In the genomic region with DNA sequence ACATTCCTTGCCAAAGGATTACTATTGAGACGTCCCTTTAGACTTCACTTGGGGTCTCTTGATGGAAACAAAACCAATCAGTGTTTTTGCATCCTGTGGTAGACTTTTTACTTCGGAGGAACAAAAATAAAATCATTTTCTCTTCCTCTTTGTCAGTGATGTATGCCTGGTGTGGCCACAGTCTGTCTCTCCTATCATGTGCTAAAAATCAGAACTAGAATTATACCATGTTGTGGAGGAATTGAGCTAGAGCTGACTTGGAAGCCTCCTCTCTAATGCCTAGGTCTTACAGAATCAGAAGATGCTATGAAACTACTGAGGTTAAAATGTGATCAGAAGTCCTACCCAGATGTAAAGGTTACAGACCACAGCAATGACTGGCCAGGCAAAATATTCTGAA, we compare ENCODE assay signal across 24 mouse cellular contexts. TPM values are rescaled to one million over a fixed set of nuclear protein-coding genes. Genes with fewer than 3 reads are reported as not detected.
DNase-seq lines count a peak whose midpoint lies in the region; ATAC-seq and TF ChIP-seq lines count a peak whose summit lies in the region.
"Had no signal": no experiment of that assay in that cellular context is flagged by ENCODE, and none has a peak within 500 bp of the region (broad histone marks: within the 10 kb centered on the region; RNA-seq: fewer than 3 reads in every experiment).

No protein-coding gene starts in this region.

- no peaks in the 10 kb centered on the region for H3K36me3 ChIP-seq in midbrain, embryonic 10.5 days
- H3K36me3 ChIP-seq in intestine, postnatal 0 days (ENCODE audit: control insufficient read depth, insufficient read depth), result no peaks in the 10 kb centered on the region
- H3K36me3 ChIP-seq: embryonic facial prominence, embryonic 12.5 days; embryonic facial prominence, embryonic 15.5 days; forebrain, embryonic 15.5 days; hindbrain, embryonic 10.5 days; hindbrain, embryonic 13.5 days had no signal

- no peaks in the 10 kb centered on the region for H3K4me1 ChIP-seq in midbrain, embryonic 10.5 days
- H3K4me1 ChIP-seq in intestine, postnatal 0 days (replicated peaks; ENCODE audit: control insufficient read depth, insufficient read depth, low read length), result no peaks in the 10 kb centered on the region
- H3K4me1 ChIP-seq: embryonic facial prominence, embryonic 12.5 days; embryonic facial prominence, embryonic 15.5 days; forebrain, embryonic 15.5 days; hindbrain, embryonic 10.5 days; hindbrain, embryonic 13.5 days had no signal

- DNase-seq in spleen, postnatal 36 days (ENCODE audit: low spot score in 2 of 2), result peak; percentile 15 to 30
- DNase-seq in spleen, postnatal 10 days (ENCODE audit: low spot score in 2 of 2), result no peak
- no peak for DNase-seq in midbrain, embryonic 10.5 days (ENCODE audit: low spot score)
- no peak for DNase-seq in lung, postnatal 36 days
- DNase-seq: adrenal gland, adult 8-10 months; adrenal gland, postnatal 36 days; cerebellum, adult 11 months; cerebellum, adult 2 months; cerebellum, adult 9-11 months; cerebellum, postnatal 25 days; gastrocnemius, postnatal 25 days; heart, adult 2 months; heart, postnatal 36 days had no signal

- ATAC-seq in granulocyte monocyte progenitor cell, adult 5-6 weeks (replicated peaks; ENCODE audit: poor library complexity, severe bottlenecking), result 0 out of 2 replicates have a peak, but pooled peaks have one; percentile 26
- peak; percentile 64; the same call in 1 of the 2 replicates for ATAC-seq in monocyte, adult 5-6 weeks (replicated peaks; ENCODE audit: insufficient number of reproducible peaks, low FRiP score, low TSS enrichment, poor library complexity, severe bottlenecking)
- ATAC-seq in intestine, postnatal 0 days, result no peak
- ATAC-seq: activated CD4-positive, CD25-positive, alpha-beta regulatory T cell, adult 4 months; forebrain, embryonic 15.5 days; hindbrain, embryonic 16.5 days had no signal

- H3K27ac ChIP-seq in midbrain, embryonic 10.5 days (replicated peaks), result no peak overlapping the region
- H3K27ac ChIP-seq in intestine, postnatal 0 days (ENCODE audit: low read depth, low read length), result no peak overlapping the region
- H3K27ac ChIP-seq: embryonic facial prominence, embryonic 12.5 days; embryonic facial prominence, embryonic 15.5 days; forebrain, embryonic 15.5 days; heart, adult 2 months; hindbrain, embryonic 10.5 days; hindbrain, embryonic 13.5 days had no signal

- TF ChIP-seq CTCF in intestine, postnatal 0 days (IDR thresholded peaks at IDR 0.05; ENCODE audit: low read depth), result no peak

- WGBS in midbrain, embryonic 10.5 days, result 77% methylated on average over 2 of the region's 2 CpGs
- 75% methylated on average over 2 of the region's 2 CpGs for WGBS in intestine, postnatal 0 days

- H3K4me2 ChIP-seq in intestine, postnatal 0 days (replicated peaks; ENCODE audit: low read depth), result no peak overlapping the region
- H3K4me2 ChIP-seq: embryonic facial prominence, embryonic 12.5 days; embryonic facial prominence, embryonic 15.5 days; forebrain, embryonic 15.5 days; heart, embryonic 11.5 days; hindbrain, embryonic 13.5 days had no signal

- H3K27me3 ChIP-seq in midbrain, embryonic 10.5 days (ENCODE audit: low read depth, poor library complexity, severe bottlenecking), result peaks cover 67% of the 10 kb centered on the region
- H3K27me3 ChIP-seq in intestine, postnatal 0 days (replicated peaks; ENCODE audit: control insufficient read depth, insufficient read depth, low read length), result no peaks in the 10 kb centered on the region
- H3K27me3 ChIP-seq: embryonic facial prominence, embryonic 12.5 days; embryonic facial prominence, embryonic 15.5 days; forebrain, embryonic 15.5 days; hindbrain, embryonic 13.5 days had no signal

- H3K4me3 ChIP-seq in midbrain, embryonic 10.5 days, result no peak overlapping the region
- H3K4me3 ChIP-seq in intestine, postnatal 0 days (ENCODE audit: low read depth, low read length), result no peak overlapping the region
- H3K4me3 ChIP-seq: embryonic facial prominence, embryonic 12.5 days; embryonic facial prominence, embryonic 15.5 days; forebrain, embryonic 15.5 days; heart, adult 2 months; hindbrain, embryonic 10.5 days; hindbrain, embryonic 13.5 days had no signal

- no peaks in the 10 kb centered on the region for H3K9me3 ChIP-seq in midbrain, embryonic 10.5 days (replicated peaks)
- no peaks in the 10 kb centered on the region for H3K9me3 ChIP-seq in intestine, postnatal 0 days (ENCODE audit: control insufficient read depth)
- H3K9me3 ChIP-seq: embryonic facial prominence, embryonic 12.5 days; embryonic facial prominence, embryonic 15.5 days; forebrain, embryonic 15.5 days; hindbrain, embryonic 10.5 days; hindbrain, embryonic 13.5 days had no signal

- H3K9ac ChIP-seq in intestine, postnatal 0 days (ENCODE audit: low read depth, low read length), result no peak overlapping the region
- H3K9ac ChIP-seq: embryonic facial prominence, embryonic 12.5 days; embryonic facial prominence, embryonic 15.5 days; forebrain, embryonic 15.5 days; hindbrain, embryonic 13.5 days had no signal

RNA-seq across cellular contexts. Expression of a gene that starts 13.8 kb away (rescaled TPM):
- total RNA-seq in granulocyte monocyte progenitor cell, adult 5-6 weeks (2014; fragmentation: Nextera tagmentation), result 42.2 and 43.0 TPM in 2 replicates
- total RNA-seq in granulocyte monocyte progenitor cell, adult 5-6 weeks (2017), result 67.4 and 76.6 TPM in 2 replicates
- total RNA-seq in monocyte, adult 5-6 weeks (2017), result 809 to 1,358 TPM (median 1,349 TPM) in 3 replicates
- polyA plus RNA-seq in midbrain, embryonic 10.5 days (2016; fragmentation: Nextera tagmentation; extraction: Ambion mirVana), result 0.52 and 0.58 TPM in 2 replicates
- polyA plus RNA-seq in intestine, postnatal 0 days (2015; fragmentation: Nextera tagmentation; extraction: Ambion mirVana), result 2.8 and 3.3 TPM in 2 replicates

Comparison
In these comparisons a context has a peak if more than half of its experiments do, and no peak if none do; other contexts are left out.
1. DNase-seq: peak in spleen, postnatal 36 days (2 of 2); none in spleen, postnatal 10 days (0 of 2), midbrain, embryonic 10.5 days (single experiment) and lung, postnatal 36 days (single experiment).
2. RNA of a gene that starts 13.8 kb away (total RNA-seq): 809 to 1,358 TPM in monocyte, adult 5-6 weeks; 42.2 to 76.6 TPM in granulocyte monocyte progenitor cell, adult 5-6 weeks; every median in the first group is over 10 times any median in the second.